Mouse (Mus musculus): ENCODE measurements at regions not wholly inside any gene's neighbourhood (a gene's known extent, or its start where the extent isn't known, plus 50 kb on each side); places are given as distances from the start of the nearest gene placed in this dataset.

DNA sequence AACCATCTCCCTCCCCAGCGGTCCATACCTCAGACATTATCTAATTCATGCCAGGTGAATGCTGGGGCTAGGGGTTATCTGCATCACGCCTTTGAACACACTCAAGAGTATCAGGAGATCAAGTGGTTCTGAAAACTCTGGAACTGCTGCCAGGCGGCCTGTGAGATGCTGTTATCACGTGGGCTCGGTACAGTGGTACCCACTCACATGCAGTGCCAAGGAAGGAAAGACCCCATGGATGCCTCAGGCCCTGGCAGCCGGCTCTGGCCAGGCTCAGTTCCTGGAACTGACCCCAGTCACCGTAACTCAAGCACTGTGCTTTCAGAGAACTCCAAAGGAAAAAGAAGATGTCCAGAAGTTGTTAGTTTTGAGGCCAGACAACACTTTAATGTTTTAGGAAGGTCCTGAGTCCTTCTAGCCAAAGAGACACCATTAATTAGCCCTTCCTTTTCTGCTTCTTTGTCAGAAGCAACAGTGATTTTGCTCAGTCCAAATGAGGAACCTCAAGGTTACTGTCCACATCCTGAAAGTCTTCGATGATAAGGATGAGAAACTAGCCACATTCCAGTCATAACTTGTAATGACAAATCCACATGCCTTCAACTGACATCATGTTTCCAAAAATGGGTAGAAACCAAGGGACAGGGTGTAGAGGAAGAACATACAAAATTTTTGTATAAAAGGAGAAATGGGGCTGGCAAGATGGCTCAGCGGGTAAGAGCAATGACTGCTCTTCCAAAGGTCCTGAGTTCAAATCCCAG is 126.1 kb downstream of the Zbtb18 start:
- DNase-seq (ENCODE audit: low read depth), result no peak

DNA sequence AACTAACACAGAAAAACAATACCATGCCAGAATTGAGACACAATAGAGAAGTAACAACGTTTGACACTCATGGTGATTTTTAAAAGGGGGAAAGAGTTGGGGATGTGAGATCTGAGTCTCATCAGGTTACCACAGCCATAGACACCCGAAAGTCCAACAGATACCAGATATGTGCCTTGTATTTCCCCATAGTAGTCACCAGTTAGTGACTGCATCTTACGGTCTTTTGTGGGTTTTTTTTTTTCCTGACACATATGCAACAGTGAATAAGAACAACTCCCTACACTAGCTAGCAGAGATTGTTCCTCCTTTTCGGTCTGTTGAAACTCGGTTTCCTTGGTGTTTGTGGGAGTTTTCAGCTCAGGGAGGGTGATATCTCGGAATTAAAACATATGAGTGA is 127.4 kb downstream of the Zbtb18 start:
- no peak for DNase-seq (ENCODE audit: low read depth)

DNA sequence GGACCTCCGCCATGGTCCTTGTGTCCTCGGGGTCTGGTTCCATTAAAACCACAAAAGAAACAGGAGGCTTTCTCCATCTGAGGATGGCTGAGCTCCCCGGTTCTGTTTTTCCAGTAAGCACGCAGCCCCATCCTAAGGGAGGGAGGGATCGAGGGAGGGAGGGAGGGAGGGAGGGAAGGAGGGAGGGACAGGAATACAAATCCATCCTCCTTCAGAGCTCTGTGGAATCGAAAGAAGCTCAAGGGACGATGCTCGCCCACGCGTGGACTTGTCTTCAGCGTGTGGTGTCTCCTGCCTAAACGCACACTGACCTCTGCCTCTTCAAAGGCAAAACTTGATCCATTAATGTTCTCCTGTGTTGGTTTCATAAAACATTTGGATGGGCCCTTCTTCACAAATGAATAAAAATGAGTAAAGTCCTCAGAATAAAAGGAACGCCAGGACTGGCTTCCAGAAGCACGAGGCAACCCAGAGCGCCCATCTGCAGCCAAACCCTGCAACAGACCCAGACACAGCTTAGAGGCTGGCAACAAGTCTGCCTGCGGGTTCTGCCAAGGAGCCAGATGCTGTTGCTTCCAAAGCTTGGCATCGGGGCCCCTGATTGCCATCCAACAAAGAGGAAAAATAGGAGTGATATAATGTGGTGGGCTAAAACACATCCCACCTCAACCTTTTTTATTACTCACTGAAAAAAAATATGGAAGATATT is 131.0 kb downstream of the Zbtb18 start:
- DNase-seq (ENCODE audit: low read depth), result no peak

DNA sequence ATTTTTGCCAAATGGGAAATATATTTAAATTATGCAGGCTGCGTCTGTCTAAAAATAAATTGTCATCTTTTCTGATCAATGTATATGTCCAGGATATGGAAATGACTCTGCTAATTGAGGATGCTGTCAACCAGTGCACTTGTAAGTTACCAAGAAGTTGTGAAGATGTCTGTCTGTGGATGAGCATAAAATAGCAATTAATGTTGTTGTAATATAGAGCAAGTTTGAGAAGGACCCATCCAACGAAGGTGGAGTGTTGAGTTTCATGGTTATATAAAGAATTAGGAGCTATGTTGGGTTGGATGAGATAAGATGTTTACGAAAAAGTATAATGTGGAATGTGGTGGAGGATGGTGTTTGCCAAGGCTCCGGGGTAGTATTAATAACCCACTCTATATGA is 131.6 kb downstream of the Zbtb18 start:
- DNase-seq (ENCODE audit: low read depth), result no peak

DNA sequence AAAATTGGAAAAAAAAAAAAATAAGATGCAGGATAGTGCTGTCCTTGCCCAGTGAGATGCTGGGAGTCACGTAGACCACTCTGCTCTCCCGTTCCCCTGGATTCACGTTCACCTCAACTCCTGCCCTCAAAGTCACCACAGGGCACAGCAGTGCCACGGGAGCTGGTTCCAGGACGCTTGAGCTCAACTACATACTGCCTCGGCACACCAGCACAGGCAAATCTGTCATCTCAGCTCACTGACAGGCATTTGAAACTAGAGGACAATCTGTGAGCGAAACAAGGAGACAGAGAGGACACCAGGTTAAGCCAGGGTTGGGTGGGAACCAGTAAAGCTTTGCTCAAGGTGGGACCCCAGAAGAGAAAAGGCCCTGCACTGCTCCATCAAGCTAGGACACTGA is 132.2 kb downstream of the Zbtb18 start:
- no peak for DNase-seq (ENCODE audit: low read depth)

DNA sequence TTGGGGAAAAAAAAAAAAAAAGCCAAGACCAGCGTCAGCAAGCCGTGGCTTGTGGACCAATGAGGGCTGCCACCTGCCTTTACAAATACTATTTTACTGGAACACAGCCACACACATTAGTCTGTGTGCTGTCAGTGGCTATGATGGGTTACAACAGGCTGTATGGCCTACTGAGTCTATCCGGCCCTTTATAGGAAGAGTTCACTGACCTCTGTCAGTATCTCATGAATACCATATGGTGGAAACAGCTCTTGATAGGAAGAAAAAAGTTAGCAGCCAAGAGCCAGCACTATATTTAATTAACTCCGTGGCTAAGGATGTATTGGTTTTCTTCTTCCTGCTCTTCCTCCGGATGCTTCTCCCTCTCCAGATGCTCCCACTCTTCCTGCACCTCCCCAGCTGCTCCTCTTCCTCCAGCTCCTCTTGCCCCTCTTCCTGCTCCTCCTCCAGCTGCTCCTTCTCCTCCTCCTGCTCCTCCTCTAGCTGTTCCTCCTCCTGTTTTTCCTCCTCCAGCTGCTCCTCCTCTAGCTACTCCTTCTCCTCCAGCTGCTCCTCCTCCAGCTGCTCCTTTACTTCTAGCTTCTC is 142.2 kb downstream of the Zbtb18 start:
- no peak for DNase-seq (ENCODE audit: low read depth)

- no peak for DNase-seq (ENCODE audit: low read depth)
Observed at GRCm38 (mm10) chr1:177585320-177585719, 143.2 kb downstream of the Zbtb18 start.

GRCm38 (mm10) chr1:177589034-177589433 is 140.6 kb upstream of the 1700016C15Rik start:
- DNase-seq (ENCODE audit: low read depth), result no peak

GRCm38 (mm10) chr1:177589656-177590055 is 140.0 kb upstream of the 1700016C15Rik start:
- DNase-seq (ENCODE audit: low read depth), result no peak

- DNase-seq (ENCODE audit: low read depth), result no peak
Observed at GRCm38 (mm10) chr1:177591742-177592141, 137.9 kb upstream of the 1700016C15Rik start.

DNA sequence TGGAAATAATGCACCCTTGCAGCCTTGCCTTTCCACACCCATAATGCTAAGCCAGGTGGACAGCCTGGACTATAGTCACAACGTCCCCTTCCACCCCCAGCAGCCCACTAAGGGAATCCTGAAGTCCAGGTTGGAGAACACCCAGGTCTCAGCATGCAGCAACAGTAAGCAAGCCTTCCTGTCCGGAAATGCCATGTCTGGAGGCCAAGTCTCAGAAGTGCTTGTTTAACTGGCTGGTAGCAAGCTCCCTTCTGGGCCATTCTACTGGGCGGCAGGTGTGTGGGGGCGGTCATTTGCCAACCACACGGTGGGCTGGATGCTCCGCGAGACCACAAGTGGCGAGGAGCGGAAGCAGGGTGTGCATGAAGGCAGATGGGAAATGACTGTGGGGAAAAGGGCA is 137.3 kb upstream of the 1700016C15Rik start:
- no peak for DNase-seq (ENCODE audit: low read depth)

DNA sequence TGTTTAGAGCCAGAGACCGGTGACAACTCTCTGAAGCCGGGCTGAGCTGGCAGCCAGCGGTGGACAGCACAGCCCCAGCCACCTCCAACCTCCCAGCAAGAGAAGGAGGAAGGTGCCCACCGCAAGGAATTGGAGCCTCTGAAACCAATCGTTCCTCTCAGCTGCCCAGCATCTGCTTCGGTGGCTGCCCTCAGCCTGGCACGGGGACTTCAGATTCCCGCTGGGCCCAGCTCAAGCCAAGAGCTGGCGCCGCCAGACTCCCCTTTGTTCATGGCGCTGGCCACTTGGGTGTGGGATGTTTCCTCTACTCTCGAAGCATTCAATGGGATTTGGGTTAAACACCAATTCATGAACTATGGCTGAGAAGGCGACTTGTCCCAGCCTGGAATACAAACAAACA is 135.3 kb upstream of the 1700016C15Rik start:
- no peak for DNase-seq (ENCODE audit: low read depth)

GRCm38 (mm10) chr1:177595326-177595914 is 134.2 kb upstream of the 1700016C15Rik start:
- DNase-seq (ENCODE audit: low read depth), result no peak

GRCm38 (mm10) chr1:177597036-177597435 is 132.6 kb upstream of the 1700016C15Rik start:
- DNase-seq (ENCODE audit: low read depth), result no peak

- DNase-seq (ENCODE audit: low read depth), result no peak
Observed at GRCm38 (mm10) chr1:177605353-177605969, 124.2 kb upstream of the 1700016C15Rik start.

DNA sequence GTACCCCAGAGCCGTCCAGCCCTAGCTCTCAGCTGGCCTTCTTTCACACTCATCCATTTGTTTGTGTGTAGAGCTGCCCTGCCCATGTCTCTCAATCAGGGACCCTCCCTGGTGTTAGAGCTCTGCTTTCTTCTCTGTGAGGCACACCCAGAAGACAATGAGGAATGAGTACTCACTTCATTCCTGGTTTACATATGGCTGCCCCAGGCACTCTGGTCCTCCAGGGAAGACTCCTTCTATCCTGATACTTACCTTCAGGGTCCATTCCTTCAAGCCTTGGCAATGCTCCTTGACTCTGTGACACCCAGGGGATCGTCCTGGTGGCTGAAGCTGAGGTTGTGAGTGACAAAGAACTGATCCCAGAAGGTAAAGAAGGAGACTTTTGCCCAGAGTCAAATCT is 122.0 kb upstream of the 1700016C15Rik start:
- DNase-seq (ENCODE audit: low read depth), result no peak

- no peak for DNase-seq (ENCODE audit: low read depth)
Observed at GRCm38 (mm10) chr1:177608551-177609020, 121.0 kb upstream of the 1700016C15Rik start.

DNA sequence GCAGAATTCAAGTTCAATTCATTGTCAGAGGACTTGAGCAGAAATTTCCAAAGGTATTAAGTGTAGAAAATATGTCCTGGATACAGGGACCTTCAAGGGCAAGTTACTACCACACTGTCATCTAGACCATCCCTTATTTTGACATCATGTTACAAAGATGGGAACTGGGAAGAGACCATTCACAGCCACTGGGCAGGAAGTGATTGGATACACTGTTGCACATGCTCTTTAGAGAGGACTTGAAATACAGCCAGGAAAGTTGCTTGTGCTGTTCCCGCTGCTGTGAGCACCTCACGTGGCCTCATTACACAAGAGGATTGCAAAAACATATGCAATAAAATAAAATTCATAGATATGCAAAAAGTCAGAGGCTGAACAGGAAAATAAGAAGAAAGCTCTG is 120.4 kb upstream of the 1700016C15Rik start:
- DNase-seq (ENCODE audit: low read depth), result no peak

GRCm38 (mm10) chr1:177609683-177610082 is 119.9 kb upstream of the 1700016C15Rik start:
- no peak for DNase-seq (ENCODE audit: low read depth)

DNA sequence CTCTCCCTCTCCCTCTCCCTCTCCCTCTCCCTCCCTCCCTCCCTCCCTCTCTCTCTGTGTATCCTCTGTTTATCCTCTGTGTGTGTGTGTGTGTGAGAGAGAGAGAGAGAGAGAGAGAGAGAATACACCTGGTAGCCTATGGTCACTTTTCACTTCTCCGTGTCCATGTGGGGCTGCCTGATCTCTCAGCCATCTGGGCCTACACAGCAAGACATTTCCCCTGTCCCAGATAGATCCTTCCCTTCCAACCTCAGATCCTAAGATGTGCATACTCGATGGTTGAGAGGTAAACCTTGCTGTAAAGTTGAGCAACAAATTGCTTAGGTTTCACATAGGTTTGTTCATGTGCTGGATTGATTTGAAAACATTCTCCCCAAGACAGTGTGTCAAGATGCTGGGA is 119.5 kb upstream of the 1700016C15Rik start:
- no peak for DNase-seq (ENCODE audit: low read depth)

GRCm38 (mm10) chr1:177612546-177612945 is 117.1 kb upstream of the 1700016C15Rik start:
- DNase-seq (ENCODE audit: low read depth), result no peak

DNA sequence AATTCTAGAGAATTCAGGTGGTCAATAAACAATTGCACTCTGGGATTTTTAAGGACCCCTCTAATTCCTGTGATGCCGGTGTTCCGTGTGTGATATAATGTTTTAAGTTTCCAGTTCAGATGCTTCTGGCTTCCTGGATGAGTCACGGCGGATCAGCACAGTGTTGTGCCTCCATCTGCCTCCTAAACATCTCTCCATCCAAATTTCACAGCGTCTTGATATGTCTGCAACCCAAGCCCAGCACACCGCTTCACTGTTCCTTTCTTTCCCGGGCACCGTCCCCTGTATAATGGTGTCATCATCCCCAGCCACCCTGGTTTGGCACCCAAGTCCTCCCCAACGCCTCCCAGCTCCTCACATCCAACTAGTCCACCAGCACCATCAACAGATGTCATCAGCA is 114.0 kb upstream of the 1700016C15Rik start:
- DNase-seq (ENCODE audit: low read depth), result no peak
